Mouse (Mus musculus): ENCODE measurements around the gene Tnfaip1. TPM values are rescaled to one million over a fixed set of nuclear protein-coding genes. Genes with fewer than 3 reads are reported as not detected.

The Tnfaip1 gene
- polyA plus RNA-seq, 1 experiment, result 78.3 TPM

GRCm38 (mm10) chr11:78524838-78525237 lies 11.3 kb downstream of the Tnfaip1 start:
- Histone ChIP-seq H3K4me3 (ENCODE audit: insufficient read depth, low read length) (no peak overlapping the region), H3K27ac (ENCODE audit: insufficient read depth, low read length) (peak overlapping the region; percentile 91), H3K4me1 (ENCODE audit: control insufficient read depth, insufficient read depth, low read length) (peaks cover 6% of the 10 kb centered on the region; the same call in 1 of the 2 replicates)
- TF ChIP-seq POLR2A (IDR thresholded peaks at IDR 0.05; ENCODE audit: low read depth, low read length), result no peak
- TF ChIP-seq CTCF (IDR thresholded peaks at IDR 0.05; ENCODE audit: borderline replicate concordance, insufficient read depth, low read length), result no peak

GRCm38 (mm10) chr11:78523241-78523955 lies 12.7 kb downstream of the Tnfaip1 start:
- H3K4me3 ChIP-seq (ENCODE audit: insufficient read depth, low read length), result no peak overlapping the region
- peaks cover 6% of the 10 kb centered on the region; the same call in 1 of the 2 replicates for H3K4me1 ChIP-seq (ENCODE audit: control insufficient read depth, insufficient read depth, low read length)
- peak overlapping the region; percentile 91 for H3K27ac ChIP-seq (ENCODE audit: insufficient read depth, low read length)
- TF ChIP-seq POLR2A (IDR thresholded peaks at IDR 0.05; ENCODE audit: low read depth, low read length) (no peak; the same call in 1 of the 2 replicates), CTCF (IDR thresholded peaks at IDR 0.05; ENCODE audit: borderline replicate concordance, insufficient read depth, low read length) (no peak)

DNA sequence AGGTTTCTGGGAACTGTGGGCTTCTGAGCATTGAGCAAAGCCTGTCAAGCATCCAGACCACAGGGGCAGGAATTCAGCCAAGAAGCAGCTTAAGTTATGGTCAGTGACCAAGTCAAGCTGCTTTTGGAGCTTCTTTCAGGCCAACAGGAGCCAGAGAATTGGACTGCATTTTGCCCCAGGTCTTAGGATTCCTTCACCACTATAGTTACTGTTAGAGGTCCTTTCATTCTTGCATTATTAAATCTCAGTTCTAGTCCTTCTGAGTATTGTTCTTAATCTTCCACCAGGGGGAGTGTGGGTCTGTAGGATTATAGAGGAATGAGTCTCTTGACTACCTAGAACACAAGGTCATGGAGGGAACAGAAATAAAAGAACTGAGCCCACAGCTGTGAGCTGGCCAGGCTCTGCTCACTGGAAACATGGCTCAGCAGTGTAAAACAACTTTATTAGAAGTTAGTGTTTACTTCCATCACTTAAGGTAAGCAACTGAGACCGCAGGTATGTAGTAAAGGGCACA lies 13.6 kb downstream of the Tnfaip1 start:
- Histone ChIP-seq H3K27ac (ENCODE audit: insufficient read depth, low read length) (peak overlapping the region; percentile 91), H3K4me1 (ENCODE audit: control insufficient read depth, insufficient read depth, low read length) (peaks cover 6% of the 10 kb centered on the region; the same call in 1 of the 2 replicates), H3K4me3 (ENCODE audit: insufficient read depth, low read length) (no peak overlapping the region)
- TF ChIP-seq CTCF (IDR thresholded peaks at IDR 0.05; ENCODE audit: borderline replicate concordance, insufficient read depth, low read length) (no peak), POLR2A (IDR thresholded peaks at IDR 0.05; ENCODE audit: low read depth, low read length) (no peak)

DNA sequence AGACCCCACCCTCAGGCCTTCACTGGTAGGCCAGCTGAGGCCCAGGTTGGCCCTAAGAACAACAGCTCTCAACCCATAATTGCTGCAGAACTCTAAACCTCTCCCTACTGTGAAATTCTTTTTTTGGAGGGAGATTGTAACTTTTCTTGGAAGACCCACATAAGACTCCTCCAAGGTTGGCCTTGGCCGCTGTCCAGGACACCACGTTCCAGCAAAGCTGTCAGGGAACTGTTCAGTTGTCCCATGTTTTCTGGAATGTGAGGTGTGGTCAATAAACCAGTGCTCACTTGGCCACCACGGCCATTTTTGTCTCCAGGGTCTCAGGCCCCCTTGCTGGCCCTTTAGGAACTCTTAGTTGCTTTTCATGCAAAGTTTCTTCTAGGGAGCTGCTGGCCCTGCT lies 14.3 kb downstream of the Tnfaip1 start:
- TF ChIP-seq POLR2A (IDR thresholded peaks at IDR 0.05; ENCODE audit: low read depth, low read length), result no peak
- TF ChIP-seq CTCF (IDR thresholded peaks at IDR 0.05; ENCODE audit: borderline replicate concordance, insufficient read depth, low read length), result no peak
- Histone ChIP-seq H3K4me1 (ENCODE audit: control insufficient read depth, insufficient read depth, low read length) (peaks cover 6% of the 10 kb centered on the region; the same call in 1 of the 2 replicates), H3K27ac (ENCODE audit: insufficient read depth, low read length) (peak overlapping the region; percentile 91), H3K4me3 (ENCODE audit: insufficient read depth, low read length) (no peak overlapping the region)

DNA sequence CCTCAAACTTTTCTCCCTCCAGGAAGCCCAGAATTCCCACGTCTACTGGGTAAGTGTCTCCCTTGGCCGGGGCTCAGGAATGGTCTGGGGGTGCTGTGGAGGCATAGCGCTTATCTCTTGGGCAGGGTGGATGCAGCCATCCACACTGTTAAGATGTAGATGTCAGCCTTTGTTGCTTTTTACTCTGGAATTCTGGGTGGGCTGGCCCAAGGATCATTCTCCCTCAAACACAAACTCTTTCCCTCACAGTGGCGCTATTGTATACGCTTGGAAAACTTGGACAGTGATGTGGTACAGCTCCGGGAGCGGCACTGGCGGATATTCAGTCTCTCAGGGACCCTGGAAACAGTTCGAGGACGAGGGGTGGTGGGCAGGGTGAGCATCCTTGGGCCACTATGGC lies 17.2 kb downstream of the Tnfaip1 start:
- TF ChIP-seq POLR2A (IDR thresholded peaks at IDR 0.05; ENCODE audit: low read depth, low read length), result no peak
- TF ChIP-seq CTCF (IDR thresholded peaks at IDR 0.05; ENCODE audit: borderline replicate concordance, insufficient read depth, low read length), result no peak
- H3K27ac ChIP-seq (ENCODE audit: insufficient read depth, low read length), result no peak overlapping the region
- H3K4me1 ChIP-seq (ENCODE audit: control insufficient read depth, insufficient read depth, low read length), result peaks cover 6% of the 10 kb centered on the region; the same call in 1 of the 2 replicates
- H3K4me3 ChIP-seq (ENCODE audit: insufficient read depth, low read length), result no peak overlapping the region

DNA sequence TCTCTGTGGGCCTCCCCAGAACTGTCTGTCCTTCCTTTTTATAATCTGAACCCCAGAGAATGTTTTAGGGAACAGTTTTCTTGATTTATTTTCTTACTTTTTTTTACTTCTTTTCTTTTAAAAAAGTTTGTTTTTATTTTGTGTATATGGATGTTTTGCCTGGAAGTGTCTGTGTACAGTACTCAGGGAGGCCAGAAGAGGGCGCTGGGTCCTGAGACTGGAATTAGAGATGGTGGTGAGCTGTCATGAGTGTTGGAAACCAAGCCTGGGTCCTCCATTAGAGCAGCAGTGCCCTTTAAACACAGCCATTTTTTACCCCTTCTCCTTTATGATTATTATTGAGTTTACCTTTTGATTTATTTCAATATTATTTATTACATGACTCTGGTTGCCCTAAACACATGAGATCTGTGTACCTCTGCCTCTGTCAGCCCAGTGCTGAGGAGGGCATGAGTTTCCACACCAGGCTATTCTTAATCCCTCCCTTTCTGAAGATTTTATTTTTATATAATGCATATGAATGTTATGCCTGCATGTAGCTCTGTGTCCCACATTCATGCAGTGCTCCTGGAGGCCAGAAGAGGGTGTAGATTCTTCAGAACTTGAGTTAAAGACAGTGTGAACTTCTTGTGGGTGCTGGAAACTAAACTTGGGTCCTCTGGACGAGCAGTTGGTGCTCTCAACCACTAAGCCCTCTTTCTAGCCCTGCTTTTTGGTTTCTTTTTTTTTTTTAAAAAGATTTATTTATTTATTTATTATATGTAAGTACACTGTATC lies 20.4 kb downstream of the Tnfaip1 start:
- TF ChIP-seq POLR2A (IDR thresholded peaks at IDR 0.05; ENCODE audit: low read depth, low read length) (no peak), CTCF (IDR thresholded peaks at IDR 0.05; ENCODE audit: borderline replicate concordance, insufficient read depth, low read length) (no peak)
- no peak overlapping the region for H3K27ac ChIP-seq (ENCODE audit: insufficient read depth, low read length)
- no peak overlapping the region for H3K4me3 ChIP-seq (ENCODE audit: insufficient read depth, low read length)
- peaks cover 5% of the 10 kb centered on the region for H3K4me1 ChIP-seq (ENCODE audit: control insufficient read depth, insufficient read depth, low read length)

- Histone ChIP-seq H3K4me3 (ENCODE audit: insufficient read depth, low read length) (peak overlapping the region; percentile 97), H3K4me1 (ENCODE audit: control insufficient read depth, insufficient read depth, low read length) (peaks cover 5% of the 10 kb centered on the region), H3K27ac (ENCODE audit: insufficient read depth, low read length) (no peak overlapping the region)
- TF ChIP-seq POLR2A (IDR thresholded peaks at IDR 0.05; ENCODE audit: low read depth, low read length) (peak; percentile 4; the same call in 1 of the 2 replicates), CTCF (IDR thresholded peaks at IDR 0.05; ENCODE audit: borderline replicate concordance, insufficient read depth, low read length) (no peak)
These were observed 22.9 kb downstream of the Tnfaip1 start for GRCm38 (mm10) chr11:78513106-78513790.

- Histone ChIP-seq H3K4me3 (ENCODE audit: insufficient read depth, low read length) (peak within 1 kb of the TSS; percentile 97), H3K27ac (ENCODE audit: insufficient read depth, low read length) (peak within 1 kb of the TSS; percentile 58; the same call in 1 of the 2 replicates), H3K4me1 (ENCODE audit: control insufficient read depth, insufficient read depth, low read length) (peaks cover 5% of the 10 kb centered on the region)
- TF ChIP-seq POLR2A (IDR thresholded peaks at IDR 0.05; ENCODE audit: low read depth, low read length) (peak; percentile 92), CTCF (IDR thresholded peaks at IDR 0.05; ENCODE audit: borderline replicate concordance, insufficient read depth, low read length) (no peak)
These were observed 23.8 kb downstream of the Tnfaip1 start, which contains the start of the genes Tmem199 and Poldip2 for GRCm38 (mm10) chr11:78512025-78512957. TSS of gene Tmem199 (minus strand) at chr11:78512172. TSS of gene Poldip2 (plus strand) at chr11:78512193.
